Mouse (Mus musculus) forebrain, embryonic 11.5 days (tissue): ENCODE results near the gene Timp2. TPM values are rescaled to one million over a fixed set of nuclear protein-coding genes. Genes with fewer than 3 reads are reported as not detected.

Experiments
- ATAC-seq: fragments of 200-750 bp; cut with Nextera tagmentation; replicated peaks from 2 replicates; pipeline ENCODE4 v1.8.0; 2017; ENCODE audit warnings: moderate TSS enrichment; ENCODE audit not compliant: low FRiP score
- DNase-seq: peaks from one replicate; pipeline ENCODE4 v3.0.0-alpha.2; 2017; ENCODE audit warnings: low spot score
- H3K27ac ChIP-seq: fragments of 300-500 bp; sonication (generic); 2 replicates; pipeline ENCODE4 v1.5.1; 2014; ENCODE audit warnings: low read depth, low read length
- H3K27me3 ChIP-seq: fragments of 300-500 bp; sonication (generic); 2 replicates; pipeline ENCODE4 v1.6.1; 2014; ENCODE audit warnings: mild to moderate bottlenecking, low read length, mixed read lengths; ENCODE audit not compliant: control insufficient read depth, insufficient read depth
- H3K36me3 ChIP-seq: fragments of 300-500 bp; sonication (generic); 2 replicates; pipeline ENCODE4 v1.6.1; 2014; ENCODE audit warnings: mild to moderate bottlenecking, low read length, moderate library complexity, mixed read lengths; ENCODE audit not compliant: control insufficient read depth, insufficient read depth
- H3K4me1 ChIP-seq: fragments of 300-500 bp; sonication (generic); replicated peaks from 2 replicates; pipeline ENCODE4 v1.6.1; 2014; ENCODE audit warnings: low read length, mixed read lengths; ENCODE audit not compliant: control insufficient read depth, insufficient read depth
- H3K4me2 ChIP-seq: fragments of 300-500 bp; sonication (generic); 2 replicates; pipeline ENCODE4 v1.6.1; 2014; ENCODE audit warnings: low read depth, mild to moderate bottlenecking, low read length, moderate library complexity, mixed read lengths; ENCODE audit not compliant: severe bottlenecking
- H3K4me3 ChIP-seq: fragments of 300-500 bp; sonication (generic); 2 replicates; pipeline ENCODE4 v1.5.1; 2014; ENCODE audit warnings: low read depth, low read length
- H3K9ac ChIP-seq: fragments of 300-500 bp; sonication (generic); 2 replicates; pipeline ENCODE4 v1.6.1; 2014; ENCODE audit warnings: low read length
- H3K9me3 ChIP-seq: fragments of 300-500 bp; sonication (generic); 2 replicates; pipeline ENCODE4 v1.6.1; 2016; ENCODE audit warnings: low read length, mixed read lengths; ENCODE audit not compliant: control insufficient read depth
- WGBS: fragments of 180-500 bp; shearing (Covaris S2); extraction: QIAGEN DNeasy Blood & Tissue Kit; methylation state at CpG from one replicate; pipeline ENCODE4 v1.1.7; 2014; 5-methylcytosine and 5-hydroxymethylcytosine counted together
- polyA plus RNA-seq: library from polyadenylated mRNA; unstranded; fragments of >200 nt; fragmentation: Nextera tagmentation; extraction: Ambion mirVana; gene quantifications from 2 replicates; pipeline ENCODE4 v1.2.1, GENCODE M21; 2014

Timp2 gene
- polyA plus RNA-seq, 1 experiment from 2014 or later, result 48.0 TPM

DNA sequence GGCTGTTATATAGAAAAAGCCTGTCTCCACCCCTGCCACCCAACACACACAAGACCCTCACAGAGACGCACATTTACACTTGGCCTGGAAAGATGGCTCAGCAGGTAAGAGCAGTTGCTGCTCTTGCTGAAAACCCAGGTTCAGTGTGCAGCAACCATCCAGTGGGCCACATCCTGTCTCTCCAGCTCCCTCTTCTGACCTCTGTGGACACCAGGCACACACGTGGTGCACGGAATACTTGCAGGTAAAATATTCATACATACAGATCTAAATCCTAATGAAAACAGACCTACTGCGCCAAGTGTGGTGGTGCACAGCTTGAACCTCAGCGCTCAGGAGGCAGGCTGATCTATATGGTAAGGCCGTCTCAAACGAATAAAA lies 88.9 kb downstream of the Timp2 start:
- H3K4me3 ChIP-seq, result no peak overlapping the region
- H3K27me3 ChIP-seq, result no peaks in the 10 kb centered on the region
- H3K4me2 ChIP-seq, result no peak overlapping the region
- no peak overlapping the region for H3K9ac ChIP-seq
- no peaks in the 10 kb centered on the region for H3K4me1 ChIP-seq
- ATAC-seq, result no peak
- peaks cover 26% of the 10 kb centered on the region; the same call in 1 of the 2 replicates for H3K36me3 ChIP-seq
- H3K27ac ChIP-seq, result no peak overlapping the region
- DNase-seq, result no peak
- H3K9me3 ChIP-seq, result no peaks in the 10 kb centered on the region
- 91% methylated on average over 7 of the region's 7 CpGs for WGBS

DNA sequence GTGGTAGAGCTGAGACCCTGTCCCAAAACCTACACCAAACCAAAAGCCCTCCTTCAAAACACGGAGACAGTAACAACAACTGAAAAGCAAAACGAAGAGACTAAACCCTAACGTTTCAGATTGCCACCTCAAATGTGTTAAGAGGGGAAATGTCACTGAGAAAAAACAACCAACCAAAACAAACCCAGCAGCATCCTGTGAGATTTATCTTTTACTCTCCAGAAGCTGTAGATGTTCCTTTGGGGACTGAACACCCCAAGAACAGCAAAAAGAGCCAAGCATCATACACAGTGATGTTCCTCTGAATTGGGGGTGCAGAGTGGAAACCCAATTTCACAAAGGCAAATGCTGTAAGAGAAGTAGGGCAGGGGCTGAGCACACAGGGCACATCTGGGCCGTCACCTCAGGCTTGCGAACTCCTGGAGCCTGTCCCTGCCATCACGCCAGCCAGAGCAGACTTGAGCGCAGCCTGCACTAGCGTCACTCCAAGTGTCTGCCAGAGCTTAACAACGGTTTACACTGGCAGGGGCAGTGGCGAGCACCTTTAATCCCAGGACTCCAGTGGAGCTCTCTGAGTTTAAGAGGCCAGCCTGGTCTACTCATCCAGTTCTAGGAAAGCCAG lies 89.4 kb downstream of the Timp2 start:
- ATAC-seq, result no peak
- Histone ChIP-seq H3K4me2 (no peak overlapping the region), H3K9me3 (no peaks in the 10 kb centered on the region), H3K36me3 (peaks cover 24% of the 10 kb centered on the region; the same call in 1 of the 2 replicates), H3K4me1 (no peaks in the 10 kb centered on the region), H3K4me3 (no peak overlapping the region), H3K27me3 (no peaks in the 10 kb centered on the region), H3K9ac (no peak overlapping the region), H3K27ac (no peak overlapping the region)
- WGBS, result 91% methylated on average over 10 of the region's 10 CpGs
- DNase-seq, result no peak

DNA sequence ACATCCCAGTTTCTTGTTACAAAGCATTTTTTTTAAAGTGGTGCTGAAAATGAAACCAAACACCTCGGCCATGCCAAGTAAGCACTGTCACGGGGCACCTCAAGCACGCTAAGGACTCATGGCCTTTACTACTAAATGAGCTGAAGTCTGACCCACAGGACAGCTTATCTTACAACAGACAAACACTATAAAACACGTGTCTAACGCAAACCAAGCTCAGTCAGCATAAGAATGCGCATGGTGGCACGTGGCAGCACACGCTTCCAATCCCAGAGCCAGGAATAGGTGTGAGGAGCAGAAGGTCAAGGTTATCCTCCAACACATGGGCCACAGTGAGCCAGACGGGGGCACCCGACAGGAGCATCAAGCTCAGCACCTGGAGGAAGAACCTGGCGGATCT lies 89.9 kb downstream of the Timp2 start:
- DNase-seq (no peak), ATAC-seq (no peak)
- H3K27ac ChIP-seq, result no peak overlapping the region
- H3K9me3 ChIP-seq, result no peaks in the 10 kb centered on the region
- H3K4me2 ChIP-seq, result no peak overlapping the region
- no peak overlapping the region for H3K9ac ChIP-seq
- no peaks in the 10 kb centered on the region for H3K27me3 ChIP-seq
- peaks cover 22% of the 10 kb centered on the region; the same call in 1 of the 2 replicates for H3K36me3 ChIP-seq
- WGBS, result 93% methylated on average over 11 of the region's 11 CpGs
- no peak overlapping the region for H3K4me3 ChIP-seq
- no peaks in the 10 kb centered on the region for H3K4me1 ChIP-seq

DNA sequence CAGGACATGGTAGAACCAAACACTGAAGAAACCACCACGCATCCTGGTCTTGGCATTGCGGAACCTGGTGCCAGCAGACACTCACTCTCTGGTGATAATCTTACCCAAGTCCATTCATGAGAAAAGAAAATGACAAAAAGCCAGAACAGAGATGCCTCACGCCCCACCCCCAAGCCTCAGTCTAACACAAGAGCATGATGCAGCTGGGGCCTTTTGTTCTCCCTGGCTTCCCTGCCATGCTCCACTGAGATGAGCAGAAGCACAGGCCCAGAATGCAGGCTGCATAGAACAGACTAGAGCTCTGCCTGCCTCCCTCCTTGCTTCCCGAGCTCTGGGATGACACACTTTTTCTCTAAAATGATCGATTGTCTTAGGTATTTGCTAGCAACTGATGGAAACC lies 92.4 kb downstream of the Timp2 start:
- no peak for DNase-seq
- no peak overlapping the region for H3K27ac ChIP-seq
- WGBS, result 90% methylated on average over 5 of the region's 5 CpGs

DNA sequence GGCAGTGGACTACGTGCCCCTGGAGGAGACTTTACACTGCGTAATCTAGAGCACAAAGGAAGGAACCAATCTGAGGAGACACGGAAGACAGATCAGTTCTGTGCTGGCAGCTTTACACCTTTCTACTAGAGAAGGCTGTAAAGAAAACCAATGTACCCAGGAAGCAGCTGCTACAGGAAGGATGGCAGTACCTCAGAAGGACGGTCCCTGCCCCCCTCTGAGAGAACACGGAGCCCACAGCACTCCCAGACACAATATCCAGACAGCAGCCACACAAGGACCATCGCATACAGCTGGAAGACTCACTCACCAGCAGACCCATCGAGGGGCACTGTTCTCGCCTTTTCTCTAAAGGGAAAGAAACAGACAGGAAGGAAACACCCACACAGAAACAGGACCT lies 95.5 kb downstream of the Timp2 start:
- DNase-seq (no peak), ATAC-seq (no peak)
- H3K9me3 ChIP-seq, result no peaks in the 10 kb centered on the region; the same call in 1 of the 2 replicates
- 95% methylated on average over 8 of the region's 8 CpGs for WGBS
- no peaks in the 10 kb centered on the region for H3K4me1 ChIP-seq
- H3K36me3 ChIP-seq, result peaks cover 23% of the 10 kb centered on the region
- no peaks in the 10 kb centered on the region for H3K27me3 ChIP-seq
- no peak overlapping the region for H3K27ac ChIP-seq
- H3K9ac ChIP-seq, result no peak overlapping the region
- H3K4me3 ChIP-seq, result no peak overlapping the region
- H3K4me2 ChIP-seq, result no peak overlapping the region

More for the DNA sequence above, 92.4 kb downstream of the Timp2 start:
- Histone ChIP-seq H3K4me1 (no peaks in the 10 kb centered on the region), H3K4me2 (no peak overlapping the region), H3K9ac (no peak overlapping the region), H3K4me3 (no peak overlapping the region), H3K27me3 (no peaks in the 10 kb centered on the region), H3K36me3 (peaks cover 19% of the 10 kb centered on the region; the same call in 1 of the 2 replicates), H3K9me3 (no peaks in the 10 kb centered on the region)
- no peak for ATAC-seq

- H3K4me1 ChIP-seq, result 0 out of 2 replicates have a peak, but pooled peaks cover 1% of the 10 kb centered on the region
- 93% methylated on average over 8 of the region's 8 CpGs for WGBS
- ATAC-seq (no peak), DNase-seq (no peak)
- H3K27me3 ChIP-seq, result no peaks in the 10 kb centered on the region
- no peak overlapping the region for H3K4me3 ChIP-seq
- no peaks in the 10 kb centered on the region; the same call in 1 of the 2 replicates for H3K9me3 ChIP-seq
- peaks cover 23% of the 10 kb centered on the region for H3K36me3 ChIP-seq
- H3K27ac ChIP-seq, result no peak overlapping the region
- H3K9ac ChIP-seq, result no peak overlapping the region
- no peak overlapping the region for H3K4me2 ChIP-seq
These were observed 96.0 kb downstream of the Timp2 start for GRCm38 (mm10) chr11:118259580-118259979.

GRCm38 (mm10) chr11:118256371-118256770 lies 99.2 kb downstream of the Timp2 start:
- DNase-seq (no peak), ATAC-seq (no peak)
- WGBS, result 91% methylated on average over 7 of the region's 7 CpGs
- H3K27me3 ChIP-seq, result no peaks in the 10 kb centered on the region
- 0 out of 2 replicates have a peak, but pooled peaks cover 2% of the 10 kb centered on the region for H3K4me1 ChIP-seq
- no peaks in the 10 kb centered on the region; the same call in 1 of the 2 replicates for H3K9me3 ChIP-seq
- H3K36me3 ChIP-seq, result peaks cover 11% of the 10 kb centered on the region
- H3K4me3 ChIP-seq, result no peak overlapping the region
- H3K27ac ChIP-seq, result no peak overlapping the region
- H3K4me2 ChIP-seq, result no peak overlapping the region
- no peak overlapping the region for H3K9ac ChIP-seq

DNA sequence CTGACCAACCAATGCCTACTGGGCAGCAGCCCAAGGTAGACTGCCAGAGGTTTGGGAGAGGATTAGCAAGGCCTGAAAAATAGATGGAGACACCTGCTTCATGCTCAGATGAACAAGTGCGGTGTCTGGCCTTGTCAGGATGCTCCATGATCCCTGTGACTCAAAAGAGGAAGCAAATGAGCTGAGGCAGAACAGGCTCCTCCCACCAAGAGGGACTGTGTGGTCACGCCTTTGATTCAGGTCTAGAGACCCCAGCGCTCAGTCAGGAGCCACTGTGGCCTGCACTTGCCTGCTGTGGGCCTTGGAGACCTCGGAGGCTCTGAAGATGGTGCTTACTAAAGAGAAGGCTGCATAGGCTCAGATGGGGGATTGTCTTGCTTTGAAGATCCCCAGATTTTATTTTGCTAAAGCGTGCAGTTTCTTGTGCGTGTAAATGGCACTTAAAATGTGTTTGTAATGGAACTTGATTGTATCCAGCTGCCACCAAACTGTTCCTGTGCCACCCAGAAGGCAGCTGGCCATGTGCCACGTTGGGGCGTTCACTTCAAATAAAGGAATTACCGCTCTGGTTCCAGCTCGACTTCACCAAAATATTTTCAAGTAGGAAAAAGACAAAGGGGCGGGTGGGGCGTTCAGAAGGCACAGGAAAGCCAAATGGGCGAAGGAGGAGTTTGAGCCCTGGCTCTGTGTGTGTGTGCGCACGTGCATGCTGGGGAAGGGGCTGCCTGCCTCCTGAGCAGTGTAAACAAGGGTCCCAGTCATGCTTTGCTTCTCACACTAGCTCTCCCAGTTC lies 101.2 kb downstream of the Timp2 start:
- Histone ChIP-seq H3K27ac (no peak overlapping the region), H3K27me3 (no peaks in the 10 kb centered on the region), H3K36me3 (peaks cover 11% of the 10 kb centered on the region), H3K9me3 (no peaks in the 10 kb centered on the region; the same call in 1 of the 2 replicates), H3K4me3 (no peak overlapping the region), H3K4me1 (peaks cover 4% of the 10 kb centered on the region; the same call in 1 of the 2 replicates), H3K4me2 (no peak overlapping the region), H3K9ac (no peak overlapping the region)
- ATAC-seq, result no peak
- no peak for DNase-seq
- WGBS, result 66% methylated on average over 15 of the region's 15 CpGs
